Mouse (Mus musculus): ENCODE measurements around the gene Aldh3a1. TPM values are rescaled to one million over a fixed set of nuclear protein-coding genes. Genes with fewer than 3 reads are reported as not detected.

Gene Aldh3a1
- total and polyA plus RNA-seq, 3 experiments: 0.08 TPM; not detected in 2

- DNase-seq (ENCODE audit: low read depth, low spot score): no peak
- Histone ChIP-seq H3K79me2 (ENCODE audit: control insufficient read depth, insufficient read depth, low read length, poor library complexity) (no peaks in the 10 kb centered on the region), H3K4me1 (ENCODE audit: control insufficient read depth in 1 of 2, insufficient read depth in 2 of 2, low read length in 2 of 2) (peaks cover 0 to 5% of the 10 kb centered on the region in 2 experiments; a peak in 1 of 4 replicates), H3K27ac (ENCODE audit: control insufficient read depth, low read depth, low read length) (no peak overlapping the region), H3K9ac (ENCODE audit: control insufficient read depth, low read depth, low read length, poor library complexity, severe bottlenecking) (no peak overlapping the region), H3K27me3 (ENCODE audit: control insufficient read depth in 1 of 2, insufficient read depth in 2 of 2, low read length in 2 of 2) (no peaks in the 10 kb centered on the region), H3K36me3 (ENCODE audit: control insufficient read depth in 1 of 2, insufficient read depth in 2 of 2, low read length in 2 of 2) (peaks cover 6 to 17% of the 10 kb centered on the region in 2 experiments), H3K9me3 (replicated peaks; ENCODE audit: insufficient read depth, low read length) (no peaks in the 10 kb centered on the region), H3K4me3 (ENCODE audit: control insufficient read depth in 1 of 2, insufficient read depth in 1 of 2, low read depth in 2 of 2, low read length in 2 of 2) (no peak overlapping the region)
- TF ChIP-seq NELFE (IDR thresholded peaks at IDR 0.05; ENCODE audit: low read depth, low read length): no peak
These were observed 51.8 kb downstream of the Aldh3a1 start for GRCm38 (mm10) chr11:61259106-61259505.

- Histone ChIP-seq H3K36me3 (ENCODE audit: control insufficient read depth in 1 of 2, insufficient read depth in 2 of 2, low read length in 2 of 2) (peaks cover 6 to 8% of the 10 kb centered on the region in 2 experiments), H3K9me3 (replicated peaks; ENCODE audit: insufficient read depth, low read length) (no peaks in the 10 kb centered on the region), H3K27me3 (ENCODE audit: control insufficient read depth in 1 of 2, insufficient read depth in 2 of 2, low read length in 2 of 2) (no peaks in the 10 kb centered on the region), H3K79me2 (ENCODE audit: control insufficient read depth, insufficient read depth, low read length, poor library complexity) (no peaks in the 10 kb centered on the region; the same call in 1 of the 2 replicates), H3K4me3 (ENCODE audit: control insufficient read depth in 1 of 2, insufficient read depth in 1 of 2, low read depth in 2 of 2, low read length in 2 of 2) (no peak overlapping the region), H3K9ac (ENCODE audit: control insufficient read depth, low read depth, low read length, poor library complexity, severe bottlenecking) (no peak overlapping the region), H3K27ac (ENCODE audit: control insufficient read depth, low read depth, low read length) (no peak overlapping the region), H3K4me1 (ENCODE audit: control insufficient read depth in 1 of 2, insufficient read depth in 2 of 2, low read length in 2 of 2) (peaks cover 2 to 6% of the 10 kb centered on the region in 2 experiments)
- TF ChIP-seq CHD2 (IDR thresholded peaks at IDR 0.05; ENCODE audit: low read length) (no peak), BHLHE40 (IDR thresholded peaks at IDR 0.05; ENCODE audit: borderline replicate concordance, low read depth, low read length) (no peak), TAL1 (IDR thresholded peaks at IDR 0.05; ENCODE audit: low read length) (no peak), E2F4 (IDR thresholded peaks at IDR 0.05; ENCODE audit: borderline replicate concordance, low read depth, low read length) (no peak), MXI1 (IDR thresholded peaks at IDR 0.05; ENCODE audit: low read depth, low read length) (no peak), MAFK (IDR thresholded peaks at IDR 0.05; ENCODE audit: borderline replicate concordance, low read depth, low read length) (no peak), POLR2AphosphoS2 (IDR thresholded peaks at IDR 0.05; ENCODE audit: low read length) (no peak), NELFE (IDR thresholded peaks at IDR 0.05; ENCODE audit: low read depth, low read length) (no peak), CTCF (IDR thresholded peaks at IDR 0.05 in 2 of 3, conservative IDR thresholded peaks at IDR 0.05 in 1 of 3; ENCODE audit: control insufficient read depth in 1 of 3, insufficient read depth in 1 of 3, low read depth in 2 of 3, low read length in 3 of 3, poor library complexity in 1 of 3, severe bottlenecking in 1 of 3) (no peak), RAD21 (IDR thresholded peaks at IDR 0.05; ENCODE audit: low read depth, low read length) (no peak), ZMIZ1 (IDR thresholded peaks at IDR 0.05; ENCODE audit: low read depth, low read length) (no peak)
- no peak for DNase-seq (ENCODE audit: low read depth, low spot score)
These were observed 55.2 kb downstream of the Aldh3a1 start for GRCm38 (mm10) chr11:61262516-61262915.

- peaks cover 4 to 6% of the 10 kb centered on the region in 2 experiments for H3K4me1 ChIP-seq (ENCODE audit: control insufficient read depth in 1 of 2, insufficient read depth in 2 of 2, low read length in 2 of 2)
- H3K27me3 ChIP-seq (ENCODE audit: control insufficient read depth in 1 of 2, insufficient read depth in 2 of 2, low read length in 2 of 2): no peaks in the 10 kb centered on the region
- TF ChIP-seq CHD2 (IDR thresholded peaks at IDR 0.05; ENCODE audit: low read length): no peak
- no peak for TF ChIP-seq ELF1 (IDR thresholded peaks at IDR 0.05; ENCODE audit: low read depth, low read length)
- no peak for TF ChIP-seq MAX (IDR thresholded peaks at IDR 0.05; ENCODE audit: low read length)
- TF ChIP-seq ZNF384 (IDR thresholded peaks at IDR 0.05; ENCODE audit: low read depth, low read length): no peak
- TF ChIP-seq MEF2A (IDR thresholded peaks at IDR 0.05; ENCODE audit: extremely low read depth, insufficient replicate concordance, low read depth, low read length, poor library complexity, severe bottlenecking): no peak
- no peak for TF ChIP-seq RCOR1 (IDR thresholded peaks at IDR 0.05; ENCODE audit: low read depth, low read length)
- TF ChIP-seq TAL1 (IDR thresholded peaks at IDR 0.05; ENCODE audit: low read length): no peak
- TF ChIP-seq ZKSCAN1 (IDR thresholded peaks at IDR 0.05; ENCODE audit: low read depth, low read length): no peak
- TF ChIP-seq GATA1 (IDR thresholded peaks at IDR 0.05; ENCODE audit: low read depth, low read length): no peak
- TF ChIP-seq BHLHE40 (IDR thresholded peaks at IDR 0.05; ENCODE audit: borderline replicate concordance, low read depth, low read length): no peak
- no peak for TF ChIP-seq POLR2A (IDR thresholded peaks at IDR 0.05; ENCODE audit: control insufficient read depth in 1 of 2, insufficient read depth in 1 of 2, low read depth in 1 of 2, low read length in 2 of 2, poor library complexity in 1 of 2)
- no peak for TF ChIP-seq NELFE (IDR thresholded peaks at IDR 0.05; ENCODE audit: low read depth, low read length)
- TF ChIP-seq HCFC1 (IDR thresholded peaks at IDR 0.05; ENCODE audit: low read depth, low read length): no peak
- TF ChIP-seq ZMIZ1 (IDR thresholded peaks at IDR 0.05; ENCODE audit: low read depth, low read length): no peak
- no peak for TF ChIP-seq ZC3H11A (IDR thresholded peaks at IDR 0.05; ENCODE audit: low read depth, low read length)
- no peaks in the 10 kb centered on the region for H3K9me3 ChIP-seq (replicated peaks; ENCODE audit: insufficient read depth, low read length)
- H3K79me2 ChIP-seq (ENCODE audit: control insufficient read depth, insufficient read depth, low read length, poor library complexity): no peaks in the 10 kb centered on the region; the same call in 1 of the 2 replicates
- H3K9ac ChIP-seq (ENCODE audit: control insufficient read depth, low read depth, low read length, poor library complexity, severe bottlenecking): no peak overlapping the region
- no peak overlapping the region for H3K4me3 ChIP-seq (ENCODE audit: control insufficient read depth in 1 of 2, insufficient read depth in 1 of 2, low read depth in 2 of 2, low read length in 2 of 2)
- no peak overlapping the region for H3K27ac ChIP-seq (ENCODE audit: control insufficient read depth, low read depth, low read length)
- peaks cover 8% of the 10 kb centered on the region in 2 experiments for H3K36me3 ChIP-seq (ENCODE audit: control insufficient read depth in 1 of 2, insufficient read depth in 2 of 2, low read length in 2 of 2)
- no peak for DNase-seq (ENCODE audit: low read depth, low spot score)
These were observed 56.5 kb downstream of the Aldh3a1 start for GRCm38 (mm10) chr11:61263841-61264240.
